Mouse (Mus musculus) thymus, adult 2 months (tissue): ENCODE measurements at regions not wholly inside any gene's neighbourhood (a gene's known extent, or its start where the extent isn't known, plus 50 kb on each side); places are given as distances from the start of the nearest gene placed in this dataset.

Experiments used
- DNase-seq: peaks from one replicate; pipeline ENCODE4 v3.0.0; 2021
- H3K27ac ChIP-seq: fragments of 200-500 bp; 2 replicates; pipeline ENCODE4 v1.5.1; 2012; ENCODE audit warnings: low read length, control low read depth; ENCODE audit not compliant: control insufficient read depth, insufficient read depth
- H3K27me3 ChIP-seq: fragments of 200-500 bp; 2 replicates; pipeline ENCODE4 v1.6.1; 2012; ENCODE audit warnings: mild to moderate bottlenecking, low read length, moderate library complexity, mixed read lengths; ENCODE audit not compliant: control insufficient read depth, insufficient read depth
- H3K36me3 ChIP-seq: fragments of 200-500 bp; 2 replicates; pipeline ENCODE4 v1.6.1; 2012; ENCODE audit warnings: mild to moderate bottlenecking, low read length, moderate library complexity; ENCODE audit not compliant: control insufficient read depth, insufficient read depth
- H3K4me1 ChIP-seq: fragments of 200-500 bp; replicated peaks from 2 replicates; pipeline ENCODE4 v1.6.1; 2012; ENCODE audit warnings: low read length; ENCODE audit not compliant: control insufficient read depth, insufficient read depth
- H3K4me3 ChIP-seq: fragments of 200-500 bp; 2 replicates; pipeline ENCODE4 v1.5.1; 2012; ENCODE audit warnings: mild to moderate bottlenecking, low read length, control low read depth, moderate library complexity; ENCODE audit not compliant: control insufficient read depth, insufficient read depth
- CTCF ChIP-seq: fragments of 200-500 bp; IDR thresholded peaks from 2 replicates; pipeline ENCODE4 v1.5.1; 2012; ENCODE audit warnings: mild to moderate bottlenecking, control low read depth, low read length, moderate library complexity, borderline replicate concordance; ENCODE audit not compliant: control insufficient read depth, poor library complexity, insufficient read depth; ENCODE audit errors: extremely low read depth
- POLR2A ChIP-seq: fragments of 200-500 bp; IDR thresholded peaks from 2 replicates; pipeline ENCODE4 v1.6.1; 2012; ENCODE audit warnings: mild to moderate bottlenecking, low read length, control low read depth, moderate library complexity; ENCODE audit not compliant: control insufficient read depth, poor library complexity, insufficient read depth; ENCODE audit errors: extremely low read depth
- WGBS: fragments of 180-500 bp; shearing (Covaris S2); methylation state at CpG from one replicate; pipeline ENCODE4 v1.1.7; 2018; 5-methylcytosine and 5-hydroxymethylcytosine counted together

GRCm38 (mm10) chr2:51799856-51800255, 135.1 kb downstream of the Rbm43 start:
- TF ChIP-seq POLR2A (no peak), CTCF (no peak)
- Histone ChIP-seq H3K4me3 (no peak overlapping the region), H3K4me1 (no peaks in the 10 kb centered on the region), H3K36me3 (no peaks in the 10 kb centered on the region), H3K27ac (no peak overlapping the region), H3K27me3 (no peaks in the 10 kb centered on the region)
- WGBS: 97% methylated on average over 1 of the region's 1 CpGs
- no peak for DNase-seq

DNA sequence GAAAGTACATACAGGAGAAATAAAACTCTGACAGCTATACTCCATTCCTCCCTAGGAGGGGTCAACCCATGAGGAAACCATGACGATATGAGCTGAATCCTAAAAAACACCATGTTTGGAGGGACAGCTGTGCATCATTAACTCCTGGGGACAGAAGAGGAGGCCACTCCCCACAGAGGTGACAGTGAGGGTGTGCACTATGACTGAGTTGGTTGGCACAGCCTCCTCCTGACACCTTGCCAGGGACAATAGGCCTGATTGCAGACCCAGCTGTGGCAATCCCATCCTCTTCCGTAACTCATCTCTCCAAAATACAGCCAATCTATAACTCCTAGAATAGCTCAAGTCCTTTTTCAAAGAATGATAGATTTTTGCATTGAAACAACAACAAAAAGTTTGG, 112.0 kb downstream of the Rbm43 start:
- Histone ChIP-seq H3K4me3 (no peak overlapping the region), H3K4me1 (no peaks in the 10 kb centered on the region), H3K36me3 (no peaks in the 10 kb centered on the region), H3K27ac (no peak overlapping the region), H3K27me3 (no peaks in the 10 kb centered on the region)
- DNase-seq: no peak
- TF ChIP-seq CTCF (no peak), POLR2A (no peak)
- 94% methylated on average over 2 of the region's 2 CpGs for WGBS

GRCm38 (mm10) chr2:51830286-51830944, 104.5 kb downstream of the Rbm43 start:
- no peaks in the 10 kb centered on the region for H3K27me3 ChIP-seq
- H3K27ac ChIP-seq: no peak overlapping the region
- 34% methylated on average over 7 of the region's 7 CpGs for WGBS
- H3K36me3 ChIP-seq: no peaks in the 10 kb centered on the region
- TF ChIP-seq POLR2A (no peak), CTCF (no peak)
- no peaks in the 10 kb centered on the region for H3K4me1 ChIP-seq
- H3K4me3 ChIP-seq: no peak overlapping the region
- peak; percentile 20 for DNase-seq

DNA sequence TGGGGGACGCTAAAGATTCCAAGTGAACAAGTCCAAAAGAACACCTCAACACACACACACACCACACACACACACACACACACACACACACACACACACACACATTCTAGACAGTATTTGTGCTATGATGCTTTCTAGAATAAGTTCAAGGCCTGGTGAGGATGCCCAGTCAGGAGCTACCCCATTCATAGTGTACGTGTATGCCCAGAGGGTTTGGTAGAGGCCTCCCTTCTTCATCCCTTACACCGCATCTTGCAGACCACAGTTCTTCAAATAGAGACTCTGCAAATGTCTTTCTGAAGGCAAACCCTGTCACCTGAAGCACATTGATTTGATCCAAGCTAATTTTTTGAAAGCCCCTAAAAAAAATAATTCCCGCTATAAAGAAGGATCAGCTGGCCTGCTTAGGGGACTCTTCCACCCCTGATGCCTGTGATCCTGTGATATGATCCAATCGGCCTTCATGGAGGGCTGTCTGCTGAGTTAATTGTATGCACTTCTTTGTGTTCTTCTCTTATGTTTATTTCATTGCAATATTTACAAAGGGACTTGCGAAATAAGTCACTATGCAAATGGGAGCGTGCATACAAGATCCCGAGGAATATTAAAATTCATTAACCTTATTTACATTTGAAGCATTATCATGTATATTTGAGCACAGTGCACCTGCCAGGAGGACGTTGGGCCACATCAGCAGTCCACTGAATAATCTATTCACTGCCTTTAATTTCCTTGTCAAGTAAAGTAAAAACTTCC, 103.8 kb downstream of the Rbm43 start:
- 91% methylated on average over 9 of the region's 9 CpGs for whole genome bisulfite sequencing

GRCm38 (mm10) chr2:51837864-51838263, 97.1 kb downstream of the Rbm43 start:
- no peak for DNase-seq
- Histone ChIP-seq H3K4me1 (no peaks in the 10 kb centered on the region), H3K4me3 (no peak overlapping the region), H3K27me3 (no peaks in the 10 kb centered on the region), H3K27ac (no peak overlapping the region), H3K36me3 (no peaks in the 10 kb centered on the region)
- TF ChIP-seq CTCF (no peak), POLR2A (no peak)
- 95% methylated on average over 5 of the region's 5 CpGs for WGBS

More for the DNA sequence above, 103.8 kb downstream of the Rbm43 start:
- H3K27ac ChIP-seq: no peak overlapping the region
- no peaks in the 10 kb centered on the region for H3K27me3 ChIP-seq
- no peak overlapping the region for H3K4me3 ChIP-seq
- H3K4me1 ChIP-seq: no peaks in the 10 kb centered on the region
- H3K36me3 ChIP-seq: no peaks in the 10 kb centered on the region
- no peak for DNase-seq
- TF ChIP-seq CTCF (no peak), POLR2A (no peak)

GRCm38 (mm10) chr2:51840808-51841207, 94.2 kb downstream of the Rbm43 start:
- Histone ChIP-seq H3K27me3 (no peaks in the 10 kb centered on the region), H3K27ac (no peak overlapping the region), H3K4me3 (no peak overlapping the region), H3K36me3 (no peaks in the 10 kb centered on the region), H3K4me1 (no peaks in the 10 kb centered on the region)
- 94% methylated on average over 3 of the region's 3 CpGs for WGBS
- no peak for DNase-seq
- TF ChIP-seq CTCF: no peak
- no peak for TF ChIP-seq POLR2A

DNA sequence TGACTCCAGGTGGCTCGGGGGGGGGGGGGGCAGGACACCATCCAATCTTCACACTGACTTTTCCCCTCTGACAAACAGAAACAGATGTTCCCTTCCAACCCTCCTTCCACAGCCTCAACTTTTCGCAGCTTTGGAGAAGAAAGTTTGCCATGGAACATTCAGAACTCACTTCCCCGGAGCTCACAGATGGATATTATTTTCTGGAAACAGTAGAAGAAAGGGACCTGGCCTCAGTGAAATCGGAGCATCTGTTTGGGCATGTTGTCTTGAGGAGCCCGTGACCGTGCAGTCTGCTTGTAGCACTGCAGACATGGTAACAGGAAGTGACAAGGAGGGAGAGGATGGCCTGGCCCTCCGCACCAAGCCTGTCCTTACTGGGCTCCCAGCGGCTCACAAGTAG, 90.1 kb downstream of the Rbm43 start:
- DNase-seq: no peak

More for the DNA sequence above, 90.1 kb downstream of the Rbm43 start:
- TF ChIP-seq CTCF: no peak
- no peak for TF ChIP-seq POLR2A
- H3K4me3 ChIP-seq: no peak overlapping the region
- no peaks in the 10 kb centered on the region for H3K27me3 ChIP-seq
- H3K4me1 ChIP-seq: no peaks in the 10 kb centered on the region
- WGBS: 76% methylated on average over 8 of the region's 8 CpGs
- no peak overlapping the region for H3K27ac ChIP-seq
- H3K36me3 ChIP-seq: no peaks in the 10 kb centered on the region
